Comparison of ENCODE assay signal across 8 mouse cellular contexts in the genomic region with DNA sequence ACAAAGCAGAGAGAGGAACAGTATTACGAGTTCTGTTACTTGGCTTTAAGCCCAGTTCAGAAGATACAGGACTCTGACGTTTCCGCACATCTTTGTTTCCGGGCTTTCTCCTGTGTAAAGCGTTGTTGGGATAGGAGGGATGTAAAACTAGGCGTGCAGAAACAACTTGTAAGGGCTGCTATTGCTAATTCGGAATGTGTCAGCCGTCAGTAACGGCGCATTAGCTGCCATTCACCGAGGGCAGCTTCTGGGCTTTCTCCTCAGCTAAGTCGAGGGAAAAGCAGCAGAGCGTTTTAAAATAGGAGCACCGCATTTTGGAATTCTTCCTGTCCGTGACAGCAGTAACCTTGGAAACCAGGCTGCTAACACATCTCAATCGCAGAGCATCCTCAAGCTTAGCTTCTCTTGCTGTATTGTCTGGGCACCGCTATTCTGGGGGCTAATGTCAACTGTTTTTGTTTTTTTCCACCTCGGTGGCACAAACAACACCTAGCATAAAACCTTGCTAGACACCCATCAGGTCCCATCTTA. TPM values are rescaled to one million over a fixed set of nuclear protein-coding genes. Genes with fewer than 3 reads are reported as not detected.
DNase-seq lines count a peak whose midpoint lies in the region; ATAC-seq and TF ChIP-seq lines count a peak whose summit lies in the region.

No protein-coding gene starts in this region.

- no peak; the same call in 1 of the 2 replicates for ATAC-seq in embryonic facial prominence, embryonic 13.5 days (ENCODE audit: insufficient number of reproducible peaks, insufficient read depth, low FRiP score, low TSS enrichment, low read depth)
- ATAC-seq in hindbrain, embryonic 13.5 days (ENCODE audit: low FRiP score) = peak; percentile 67
- ATAC-seq in stomach, embryonic 14.5 days (ENCODE audit: insufficient number of reproducible peaks, insufficient read depth, low FRiP score, low read depth) = no peak

- no peaks in the 10 kb centered on the region; the same call in 1 of the 2 replicates for H3K27me3 ChIP-seq in embryonic facial prominence, embryonic 13.5 days
- peaks cover 12% of the 10 kb centered on the region for H3K27me3 ChIP-seq in hindbrain, embryonic 13.5 days
- no peaks in the 10 kb centered on the region for H3K27me3 ChIP-seq in stomach, embryonic 14.5 days (ENCODE audit: control insufficient read depth, insufficient read depth, low read length)

- H3K4me1 ChIP-seq in ES-E14 (ENCODE audit: control insufficient read depth in 2 of 2, insufficient read depth in 2 of 2, low read length in 2 of 2, poor library complexity in 1 of 2) = no peaks in the 10 kb centered on the region
- H3K4me1 ChIP-seq in embryonic facial prominence, embryonic 13.5 days = peaks cover 21% of the 10 kb centered on the region
- peaks cover 28% of the 10 kb centered on the region for H3K4me1 ChIP-seq in hindbrain, embryonic 13.5 days (replicated peaks)
- H3K4me1 ChIP-seq in stomach, embryonic 14.5 days (ENCODE audit: control insufficient read depth, insufficient read depth, low read length) = 0 out of 2 replicates have a peak, but pooled peaks cover 8% of the 10 kb centered on the region

- in situ Hi-C loops in ES-E14 (cut with MboI; ENCODE audit: low sequenced_read_pairs in 2 of 2, unreplicated experiment in 2 of 2) = no loop called here

- peak overlapping the region; percentile 71 to 95 for H3K4me3 ChIP-seq in ES-E14 (ENCODE audit: insufficient read depth in 1 of 2, low read depth in 1 of 2, low read length in 2 of 2, poor library complexity in 1 of 2, severe bottlenecking in 1 of 2)
- peak overlapping the region; percentile 87 for H3K4me3 ChIP-seq in embryonic facial prominence, embryonic 13.5 days
- peak overlapping the region; percentile 94 for H3K4me3 ChIP-seq in hindbrain, embryonic 13.5 days
- peak overlapping the region; percentile 94 for H3K4me3 ChIP-seq in stomach, embryonic 14.5 days (ENCODE audit: low read depth, low read length)

- DNase-seq in adrenal gland, adult 2 months = peak; percentile 35
- no peak for DNase-seq in adrenal gland, postnatal 4 days (ENCODE audit: low spot score in 2 of 2)
- peak; percentile 8 for DNase-seq in ES-E14 (ENCODE audit: low read depth, low spot score)
- peak; percentile 20 to 49 for DNase-seq in left cerebral cortex, adult 9 months (ENCODE audit: low spot score in 2 of 2)
- DNase-seq in mesoderm, embryonic 11.5 days (ENCODE audit: low read depth, low spot score) = peak; percentile 64

- WGBS in embryonic facial prominence, embryonic 13.5 days = under 1% methylated on average over 18 of the region's 18 CpGs
- 3% methylated on average over 18 of the region's 18 CpGs for WGBS in hindbrain, embryonic 13.5 days
- WGBS in stomach, embryonic 14.5 days = 2% methylated on average over 18 of the region's 18 CpGs

- H3K4me2 ChIP-seq in embryonic facial prominence, embryonic 13.5 days = peak overlapping the region; percentile 84
- H3K4me2 ChIP-seq in hindbrain, embryonic 13.5 days = peak overlapping the region; percentile 80
- H3K4me2 ChIP-seq in stomach, embryonic 14.5 days (replicated peaks; ENCODE audit: low read depth, low read length) = peak overlapping the region; percentile 89

- no peaks in the 10 kb centered on the region for H3K9me3 ChIP-seq in ES-E14 (ENCODE audit: control insufficient read depth, insufficient read depth, low read depth, low read length)
- no peaks in the 10 kb centered on the region for H3K9me3 ChIP-seq in embryonic facial prominence, embryonic 13.5 days
- H3K9me3 ChIP-seq in hindbrain, embryonic 13.5 days = no peaks in the 10 kb centered on the region
- no peaks in the 10 kb centered on the region for H3K9me3 ChIP-seq in stomach, embryonic 14.5 days (ENCODE audit: control insufficient read depth, low read depth, low read length)

- H3K36me3 ChIP-seq in ES-E14 (ENCODE audit: control insufficient read depth, insufficient read depth, low read length, poor library complexity, severe bottlenecking) = no peaks in the 10 kb centered on the region
- H3K36me3 ChIP-seq in embryonic facial prominence, embryonic 13.5 days = peaks cover 10% of the 10 kb centered on the region; the same call in 1 of the 2 replicates
- H3K36me3 ChIP-seq in hindbrain, embryonic 13.5 days = peaks cover 5% of the 10 kb centered on the region; the same call in 1 of the 2 replicates
- no peaks in the 10 kb centered on the region for H3K36me3 ChIP-seq in stomach, embryonic 14.5 days (ENCODE audit: control insufficient read depth, insufficient read depth, low read length)

- H3K9ac ChIP-seq in ES-E14 (ENCODE audit: insufficient read depth, low read depth, low read length, poor library complexity, severe bottlenecking) = peak overlapping the region; percentile 94
- H3K9ac ChIP-seq in embryonic facial prominence, embryonic 13.5 days = peak overlapping the region; percentile 93
- peak overlapping the region; percentile 96 for H3K9ac ChIP-seq in hindbrain, embryonic 13.5 days
- peak overlapping the region; percentile 76 for H3K9ac ChIP-seq in stomach, embryonic 14.5 days (replicated peaks; ENCODE audit: low read depth, low read length)

- no peak overlapping the region for H3K27ac ChIP-seq in ES-E14 (ENCODE audit: insufficient read depth, low read depth, low read length, poor library complexity, severe bottlenecking)
- peak overlapping the region; percentile 75 for H3K27ac ChIP-seq in embryonic facial prominence, embryonic 13.5 days
- H3K27ac ChIP-seq in hindbrain, embryonic 13.5 days = peak overlapping the region; percentile 93
- H3K27ac ChIP-seq in stomach, embryonic 14.5 days (ENCODE audit: low read length) = peak overlapping the region; percentile 34; the same call in 1 of the 2 replicates

TF ChIP-seq in ES-E14, 5 proteins besides CTCF, POLR2A, EP300 and RAD21:
- TF ChIP-seq HCFC1 (IDR thresholded peaks at IDR 0.05; ENCODE audit: borderline replicate concordance, insufficient read depth, low read length) (no peak), ZNF384 (IDR thresholded peaks at IDR 0.05; ENCODE audit: low read depth, low read length) (no peak), CHD2 (IDR thresholded peaks at IDR 0.05; ENCODE audit: low read depth, low read length) (no peak), MAFK (IDR thresholded peaks at IDR 0.05; ENCODE audit: insufficient read depth, low read depth, low read length) (no peak), ZC3H11A (IDR thresholded peaks at IDR 0.05; ENCODE audit: borderline replicate concordance, low read depth, low read length) (no peak)

RNA-seq across cellular contexts. Expression of a gene that starts 0.6 kb away (rescaled TPM):
- total RNA-seq in adrenal gland, adult 2 months (2021) = 10 to 100 TPM; 45.7 to 53.0 TPM
- 15.0 and 20.8 TPM in 2 replicates for polyA plus RNA-seq in adrenal gland, adult 2 months (2012; rRNA removed)
- 10 to 100 TPM; 87.3 to 89.4 TPM for total RNA-seq in adrenal gland, postnatal 4 days (2021)
- total RNA-seq in ES-E14 (2012; rRNA removed) = 94.5 and 95.8 TPM in 2 replicates
- polyA plus RNA-seq in embryonic facial prominence, embryonic 13.5 days (2015; fragmentation: Nextera tagmentation; extraction: Ambion mirVana) = 23.4 and 26.7 TPM in 2 replicates
- 33.6 and 34.6 TPM in 2 replicates for polyA plus RNA-seq in hindbrain, embryonic 13.5 days (2015; fragmentation: Nextera tagmentation; extraction: Ambion mirVana)
- polyA plus RNA-seq in stomach, embryonic 14.5 days (2014; fragmentation: Nextera tagmentation; extraction: Ambion mirVana) = 26.1 and 29.3 TPM in 2 replicates

RNA-seq across cellular contexts. Expression of a gene that starts 59.2 kb away (rescaled TPM):
- 100 to 1,000 TPM in 1 of 2 experiments, 10 to 100 TPM in 1; 60.0 to 191 TPM for total RNA-seq in adrenal gland, adult 2 months (2021)
- polyA plus RNA-seq in adrenal gland, adult 2 months (2012; rRNA removed) = 124 and 173 TPM in 2 replicates
- 100 to 1,000 TPM in 1 of 2 experiments, 10 to 100 TPM in 1; 88.1 to 103 TPM for total RNA-seq in adrenal gland, postnatal 4 days (2021)
- total RNA-seq in ES-E14 (2012; rRNA removed) = 4.8 and 8.9 TPM in 2 replicates
- polyA plus RNA-seq in embryonic facial prominence, embryonic 13.5 days (2015; fragmentation: Nextera tagmentation; extraction: Ambion mirVana) = 2.3 and 3.1 TPM in 2 replicates
- polyA plus RNA-seq in hindbrain, embryonic 13.5 days (2015; fragmentation: Nextera tagmentation; extraction: Ambion mirVana) = 28.8 and 33.0 TPM in 2 replicates
- polyA plus RNA-seq in stomach, embryonic 14.5 days (2014; fragmentation: Nextera tagmentation; extraction: Ambion mirVana) = 8.6 and 9.1 TPM in 2 replicates

Comparison
In these comparisons a context has a peak if more than half of its experiments do, and no peak if none do; other contexts are left out.
1. DNase-seq: peak in adrenal gland, adult 2 months (single experiment), ES-E14 (single experiment), left cerebral cortex, adult 9 months (2 of 2) and mesoderm, embryonic 11.5 days (single experiment); none in adrenal gland, postnatal 4 days (0 of 2).
2. Peak in every context shown above with its lines, with median percentiles within 50 percentile points of each other: H3K4me3 ChIP-seq, H3K9ac ChIP-seq and H3K4me2 ChIP-seq.